Mouse (Mus musculus) activated CD4-positive, CD25-positive, alpha-beta regulatory T cell, adult 9 weeks (primary cell): ENCODE data around the gene Serpina1d. TPM values are rescaled to one million over a fixed set of nuclear protein-coding genes. Genes with fewer than 3 reads are reported as not detected.

Experiments used
- polyA plus RNA-seq: library from polyadenylated mRNA; unstranded; fragments of 100-300 nt; shearing (Covaris generic); gene quantifications from one replicate; pipeline ENCODE4 v1.2.1, GENCODE M21; 2017

The Serpina1d gene
- polyA plus RNA-seq = not detected

DNA sequence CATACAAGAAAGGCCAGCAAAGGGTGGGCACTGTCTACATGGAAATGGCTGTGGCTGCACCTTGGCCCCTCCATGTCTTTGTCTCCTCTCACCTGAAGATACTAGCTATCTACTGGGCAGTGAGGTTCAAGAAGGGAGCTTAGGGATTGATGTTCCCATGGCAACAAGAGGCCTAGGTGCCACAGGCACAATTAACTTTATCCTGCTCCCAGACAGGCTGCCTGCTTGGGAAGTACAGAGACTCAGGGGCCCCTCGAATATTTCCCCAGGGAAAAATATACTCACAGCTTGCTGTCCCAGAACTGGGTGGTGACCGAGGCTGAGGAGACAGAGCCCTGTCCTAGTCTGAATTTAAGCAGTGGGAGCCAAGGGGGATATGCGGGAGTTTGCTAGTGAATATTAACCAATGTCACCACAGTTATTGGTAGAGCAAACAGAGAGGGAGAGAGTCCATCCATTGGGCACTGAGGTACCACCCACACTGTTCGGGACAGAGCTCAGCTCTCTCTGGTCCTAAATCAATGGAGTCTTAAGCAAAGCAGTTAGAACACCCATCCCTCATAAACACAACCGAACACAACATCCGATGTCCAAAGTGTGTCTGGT, at the start of gene Serpina1d:
Gene Serpina1d, minus strand, starts transcription at position 347 of the 606 bp plus-strand sequence.

Other genes with a start within 250 kb of the Serpina1d start
- gene Ppp4r4, start 241.3 kb downstream of the Serpina1d start, polyA plus RNA-seq = not detected
- not detected for gene Serpina10, start 142.1 kb downstream of the Serpina1d start, polyA plus RNA-seq
- not detected for gene Serpina6, start 116.4 kb downstream of the Serpina1d start, polyA plus RNA-seq
- not detected for gene Serpina16, start 97.5 kb downstream of the Serpina1d start, polyA plus RNA-seq
- not detected for gene Serpina1f, start 78.1 kb downstream of the Serpina1d start, polyA plus RNA-seq
- gene Serpina1b, start 56.8 kb upstream of the Serpina1d start, polyA plus RNA-seq = not detected
- not detected for gene Serpina1a, start 90.0 kb upstream of the Serpina1d start, polyA plus RNA-seq
- gene Serpina1c, start 131.3 kb upstream of the Serpina1d start, polyA plus RNA-seq = not detected
- not detected for gene Serpina1e, start 185.4 kb upstream of the Serpina1d start, polyA plus RNA-seq
- gene Serpina11, start 216.4 kb upstream of the Serpina1d start, polyA plus RNA-seq = not detected
- 2.3 TPM for gene Serpina9, start 240.2 kb upstream of the Serpina1d start, polyA plus RNA-seq